Mouse (Mus musculus) small intestine, adult 2 months (tissue): ENCODE results near the gene Rph3al.

Experiments
- CTCF ChIP-seq: fragments of 200-500 bp; IDR thresholded peaks from 2 replicates; pipeline ENCODE4 v1.5.1; 2012; ENCODE audit warnings: low read depth, mild to moderate bottlenecking, control low read depth, inconsistent platforms, low read length, moderate library complexity, mixed read lengths; ENCODE audit not compliant: insufficient replicate concordance, insufficient read length; ENCODE audit errors: extremely low read depth
- POLR2A ChIP-seq: fragments of 200-500 bp; IDR thresholded peaks from 2 replicates; pipeline ENCODE4 v1.6.1; 2012; ENCODE audit warnings: low read depth, mild to moderate bottlenecking, control low read depth, inconsistent platforms, low read length, moderate library complexity

GRCm38 (mm10) chr11:75899676-75900075 lies 38.6 kb downstream of the Rph3al start:
- no peak for TF ChIP-seq CTCF
- TF ChIP-seq POLR2A, result no peak
